8 mouse cellular contexts compared by ENCODE assay signal in genomic region chr2:137115241-137116024, GRCm38 (mm10). TPM values are rescaled to one million over a fixed set of nuclear protein-coding genes. Genes with fewer than 3 reads are reported as not detected.
DNase-seq lines count a peak whose midpoint lies in the region; ATAC-seq lines count a peak whose summit lies in the region.

No protein-coding gene starts in this region.

- H3K27me3 ChIP-seq in heart, embryonic 15.5 days = no peaks in the 10 kb centered on the region

- under 1% methylated on average over 40 of the region's 40 CpGs for WGBS in heart, embryonic 15.5 days

- no peak for ATAC-seq in heart, embryonic 15.5 days (replicated peaks; ENCODE audit: insufficient number of reproducible peaks, insufficient read depth, low FRiP score, low read depth)
- peak; percentile 2; the same call in 1 of the 2 replicates for ATAC-seq in megakaryocyte progenitor cell, adult 5-6 weeks (replicated peaks; ENCODE audit: poor library complexity)

- peaks cover 32% of the 10 kb centered on the region for H3K4me1 ChIP-seq in heart, embryonic 15.5 days (replicated peaks)

- peak overlapping the region; percentile 79 for H3K9ac ChIP-seq in heart, embryonic 15.5 days

- peak; percentile 4 for DNase-seq in thymus, postnatal 14 days
- no peak for DNase-seq in thymus, adult 18-20 months
- DNase-seq in embryo, embryonic 10.5 days (ENCODE audit: low spot score) = peak; percentile 58
- peak; percentile 48 to 57 for DNase-seq in kidney, postnatal 4 days
- DNase-seq in left cerebral cortex, postnatal 36 days (ENCODE audit: low spot score in 2 of 2) = no peak
- DNase-seq in right cerebral cortex, adult 2 months (ENCODE audit: low spot score in 2 of 2) = no peak

- no peaks in the 10 kb centered on the region for H3K36me3 ChIP-seq in heart, embryonic 15.5 days

- H3K4me2 ChIP-seq in heart, embryonic 15.5 days = peak overlapping the region; percentile 93

- H3K9me3 ChIP-seq in heart, embryonic 15.5 days (replicated peaks) = no peaks in the 10 kb centered on the region

- intact Hi-C loops in left cerebral cortex, postnatal 36 days (cut with DNase I) = loop anchor here (5.0 to 10.0 kb wide), 2 partner anchors 201 to 617 kb away; no protein-coding TSS in a partner anchor

- H3K27ac ChIP-seq in heart, embryonic 15.5 days = peak overlapping the region; percentile 99

- peak overlapping the region; percentile 64 for H3K4me3 ChIP-seq in heart, embryonic 15.5 days

RNA-seq across cellular contexts. Expression of gene Jag1, which starts 1.0 kb away (rescaled TPM):
- polyA plus RNA-seq in heart, embryonic 15.5 days (2015; fragmentation: Nextera tagmentation; extraction: Ambion mirVana) = 11.8 and 16.5 TPM in 2 replicates
- total RNA-seq in megakaryocyte progenitor cell, adult 5-6 weeks (2015) = 0.62 and 0.76 TPM in 2 replicates
- 0.81 and 1.00 TPM in 2 replicates for total RNA-seq in megakaryocyte progenitor cell, adult 5-6 weeks (2017)
- 1 to 10 TPM; 5.3 to 5.8 TPM for total RNA-seq in left cerebral cortex, postnatal 36 days (2021)

Comparison
In these comparisons a context has a peak if more than half of its experiments do, and no peak if none do; other contexts are left out.
1. DNase-seq: peak in thymus, postnatal 14 days (single experiment), embryo, embryonic 10.5 days (single experiment) and kidney, postnatal 4 days (2 of 2); none in thymus, adult 18-20 months (0 of 2), left cerebral cortex, postnatal 36 days (0 of 2) and right cerebral cortex, adult 2 months (0 of 2).